Mouse (Mus musculus) MEL-GATA-1-ER (cell line): ENCODE data around the gene Lcn2.
A peak's percentile ranks its signal among the peaks of the same experiment; 100 is the strongest.

ENCODE experiments used
- DNase-seq: peaks from one replicate; pipeline ENCODE4 v3.0.0-alpha.2; 2012; ENCODE audit warnings: low read depth; ENCODE audit errors: extremely low read depth

The Lcn2 gene

DNA sequence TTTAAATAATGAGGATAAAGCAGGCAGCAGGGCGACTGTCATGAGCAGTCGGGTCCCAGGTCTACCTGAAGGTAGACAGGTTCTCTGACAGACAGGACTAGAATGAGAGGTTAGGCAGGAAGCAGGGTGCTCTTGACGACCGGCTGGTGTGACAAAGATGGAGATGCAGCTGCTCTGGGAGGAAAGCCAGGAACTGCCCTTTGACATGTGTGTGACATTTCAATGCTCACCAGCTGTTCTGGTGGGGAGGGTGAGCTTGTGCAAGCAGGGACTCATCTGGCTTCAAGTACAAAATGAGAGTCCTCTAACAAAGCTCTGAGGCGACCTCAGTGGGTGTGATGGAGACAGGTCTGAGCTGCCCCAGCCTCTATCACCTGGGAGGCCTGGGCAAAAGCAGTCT, 25.9 kb upstream of the Lcn2 start:
- DNase-seq, result no peak

DNA sequence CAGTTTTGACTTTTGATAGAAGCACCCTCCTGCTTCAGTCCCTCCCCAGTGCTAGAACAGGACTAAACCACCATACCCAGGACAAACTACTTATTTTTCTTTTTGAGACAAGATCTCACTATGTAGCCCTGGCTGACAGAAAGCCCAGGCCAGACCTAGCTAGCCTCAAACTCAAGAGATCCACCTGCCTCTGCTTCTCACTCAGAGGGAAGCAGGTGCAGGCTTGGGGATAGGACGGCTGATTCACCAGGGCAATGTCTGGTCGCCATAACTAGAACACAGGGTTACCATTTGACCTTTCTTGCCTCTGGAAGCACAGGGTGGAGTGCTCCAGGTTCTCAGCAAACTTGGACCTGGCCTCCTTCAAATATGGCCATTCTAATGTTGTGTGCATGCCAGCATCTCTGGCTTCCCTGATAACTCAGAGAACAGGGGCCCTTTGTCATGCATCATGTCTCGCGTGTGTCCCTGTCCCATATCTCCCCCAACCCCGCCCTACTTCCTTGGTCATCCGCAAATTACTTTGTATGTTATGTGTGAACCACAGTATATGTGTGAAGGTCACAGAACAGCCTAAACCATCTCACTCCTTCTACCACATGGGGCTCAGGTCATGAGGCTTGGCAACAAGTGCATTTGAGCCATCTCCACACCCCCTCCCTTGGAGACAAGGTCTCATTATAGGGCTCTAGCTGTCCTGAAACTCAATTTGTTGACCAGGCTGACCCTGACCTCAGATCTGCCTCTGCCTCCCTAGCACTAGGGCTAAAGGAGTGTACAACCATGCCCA, 24.9 kb upstream of the Lcn2 start:
- no peak for DNase-seq

DNA sequence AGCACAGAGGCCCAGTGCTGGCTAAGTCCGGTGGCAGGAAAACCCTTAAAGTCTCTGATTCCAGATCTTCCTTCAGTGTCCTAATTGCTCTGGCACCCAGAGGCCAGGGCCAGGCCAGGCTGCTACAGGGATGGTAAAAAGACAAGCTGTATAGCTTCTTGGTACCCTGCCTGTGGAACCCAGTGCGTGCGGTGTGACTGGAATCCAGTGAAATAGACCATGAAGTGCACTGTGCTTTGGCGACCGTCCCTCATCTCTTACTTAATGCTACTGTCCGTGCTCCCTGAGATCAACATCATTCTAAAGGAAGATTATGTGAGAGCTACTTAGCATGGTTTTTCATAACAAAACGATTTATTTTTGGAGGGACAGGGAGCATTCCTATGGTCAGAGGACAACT, 23.4 kb upstream of the Lcn2 start:
- DNase-seq, result no peak

DNA sequence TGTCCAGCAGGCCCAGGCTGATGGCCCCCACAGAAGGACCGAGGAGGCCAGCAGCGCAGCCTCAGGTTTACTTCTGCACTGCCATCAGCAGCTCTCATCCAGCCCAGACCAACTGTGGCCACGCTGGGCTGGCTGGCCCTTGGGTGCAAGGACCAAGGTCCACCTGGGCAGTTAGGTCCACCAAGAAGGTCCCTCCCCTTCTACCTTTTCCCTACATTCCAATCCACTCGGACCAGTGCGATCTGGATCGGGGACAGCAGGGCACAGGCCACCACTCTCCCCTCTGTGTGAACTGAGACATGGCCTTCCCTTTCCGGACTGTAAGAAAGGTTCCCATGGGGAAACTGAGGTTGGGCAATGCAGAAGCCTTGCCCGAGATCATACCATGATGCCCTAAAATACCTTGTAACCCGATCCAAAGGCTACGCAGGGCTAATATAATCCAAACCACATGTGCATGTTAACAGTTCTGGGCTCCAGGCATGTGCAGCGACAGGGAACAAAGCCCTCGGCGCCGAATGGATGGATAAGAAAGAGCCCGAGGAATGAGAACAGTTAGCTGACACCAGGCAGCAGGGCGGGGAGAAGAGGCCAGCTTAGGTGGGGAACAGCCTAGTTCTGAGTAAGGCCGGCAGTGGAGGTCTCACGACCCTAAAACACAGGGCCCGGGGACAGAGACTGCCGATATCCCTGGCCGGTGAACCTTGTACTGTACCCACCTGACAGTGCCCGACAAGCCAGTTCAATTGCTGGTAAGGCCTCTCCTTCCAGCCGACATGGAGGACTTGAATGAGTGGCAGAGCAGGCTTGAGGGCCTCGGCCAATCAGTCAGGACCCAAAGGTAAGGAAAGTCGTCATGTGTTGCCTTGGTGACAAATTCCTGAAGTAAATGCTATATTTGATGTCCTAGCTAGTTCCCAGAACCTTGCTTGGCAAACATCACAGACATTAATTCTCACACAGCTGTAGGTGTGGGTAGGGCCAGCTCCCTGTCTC, 20.7 kb upstream of the Lcn2 start:
- no peak for DNase-seq

DNA sequence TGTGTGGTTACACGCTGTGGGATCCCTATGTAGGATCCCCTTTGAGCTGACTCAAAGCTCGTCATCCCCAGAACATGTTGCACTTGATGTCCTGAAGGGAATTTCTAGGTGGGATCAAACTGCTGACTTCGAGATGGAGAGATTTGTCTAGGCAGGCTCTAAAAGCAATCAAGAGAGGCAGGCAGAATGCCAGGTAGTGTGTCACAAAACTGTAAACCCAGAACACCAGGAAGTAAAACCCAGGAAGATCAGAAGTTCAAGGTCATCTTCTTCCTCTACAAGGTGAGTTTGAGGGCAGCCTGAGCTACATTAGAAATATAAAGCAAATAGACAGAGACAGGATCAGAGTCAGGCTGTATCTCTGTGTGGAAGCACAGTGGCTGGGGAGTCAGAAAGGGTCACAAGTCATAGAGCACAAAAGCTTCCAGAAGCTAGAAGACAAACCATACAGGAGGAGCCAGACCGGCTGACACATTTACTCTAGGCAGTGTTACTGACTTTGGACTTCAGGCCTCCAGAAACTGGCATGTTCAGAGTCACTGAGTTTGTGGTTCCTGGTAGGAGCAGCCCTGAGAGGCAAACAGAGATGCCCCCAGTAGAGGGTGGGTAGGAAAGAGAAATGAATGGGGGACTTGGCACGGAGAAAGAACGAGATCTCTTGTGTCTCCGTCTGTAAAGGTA, 19.2 kb upstream of the Lcn2 start:
- no peak for DNase-seq

DNA sequence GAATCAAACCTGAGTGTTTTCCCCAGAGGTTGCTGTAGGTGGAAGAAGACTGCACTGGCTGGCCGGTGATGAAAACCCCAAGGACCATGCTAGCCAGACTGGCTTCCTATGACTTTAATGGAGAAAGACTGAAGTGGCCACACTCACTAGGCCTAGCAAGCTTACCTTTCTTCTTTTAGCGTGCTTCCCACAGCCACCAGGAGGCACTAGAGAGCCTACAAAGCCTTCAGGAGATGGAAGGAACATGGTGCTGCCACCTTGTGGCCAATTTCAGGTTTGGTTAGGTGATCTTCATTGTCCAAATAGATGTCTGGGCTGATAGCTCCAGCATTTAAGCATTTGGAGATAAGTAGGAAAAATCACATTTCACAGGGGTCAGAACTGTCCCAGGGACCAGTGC, 16.6 kb upstream of the Lcn2 start:
- peak; percentile 83 for DNase-seq

DNA sequence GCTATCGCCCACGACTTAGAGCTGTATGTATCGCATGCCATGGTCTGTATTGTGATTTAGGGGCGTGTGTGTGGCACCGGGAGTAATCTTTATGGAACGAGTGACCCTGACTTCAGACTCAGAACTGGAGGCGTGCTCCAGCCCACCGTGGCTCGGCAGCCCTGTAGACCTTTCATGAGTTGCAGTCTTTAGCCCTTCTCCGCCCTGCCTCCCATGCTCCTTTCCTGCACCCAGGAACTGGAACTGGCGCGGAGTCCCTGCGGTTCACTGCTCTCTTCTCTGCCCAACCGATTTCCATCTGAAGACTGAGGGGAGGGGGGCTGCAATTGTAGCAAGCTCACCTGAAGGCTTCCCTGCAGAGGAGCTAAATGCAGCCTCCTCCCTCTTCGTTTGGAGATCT, 8.6 kb upstream of the Lcn2 start:
- DNase-seq, result no peak

DNA sequence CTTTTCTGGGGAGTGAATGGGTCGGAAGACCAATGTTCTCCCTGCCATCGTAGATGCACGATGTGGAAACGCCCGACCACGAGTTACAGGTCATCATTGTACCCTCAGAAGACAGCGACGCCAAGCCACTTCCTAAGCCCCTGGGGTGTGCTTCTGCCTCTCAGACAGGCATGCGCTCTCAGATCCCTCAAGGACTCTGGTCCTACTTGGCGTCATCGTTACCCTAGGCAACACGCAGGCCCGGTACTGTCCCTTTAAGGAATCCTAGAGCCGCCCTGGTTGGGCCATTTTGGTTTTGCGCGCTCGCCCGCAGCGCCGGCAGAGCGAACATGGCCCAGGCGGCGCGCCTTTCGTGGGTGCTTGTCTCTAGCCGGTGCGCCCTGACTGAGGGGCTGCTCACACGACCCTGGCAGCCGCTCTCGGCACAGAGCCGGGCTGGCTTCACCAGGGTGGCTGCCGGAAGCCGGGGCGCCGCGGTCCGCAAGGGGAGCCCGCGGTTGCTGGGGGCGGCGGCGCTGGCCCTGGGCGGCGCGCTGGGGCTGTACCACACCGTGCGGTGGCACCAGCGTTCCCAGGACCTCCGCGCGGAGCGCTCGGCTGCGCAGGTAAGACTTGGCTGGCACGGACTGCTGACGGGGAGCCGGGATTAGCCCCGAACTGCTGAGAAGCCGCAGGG, 8.0 kb upstream of the Lcn2 start:
- DNase-seq, result peak; percentile 93

DNA sequence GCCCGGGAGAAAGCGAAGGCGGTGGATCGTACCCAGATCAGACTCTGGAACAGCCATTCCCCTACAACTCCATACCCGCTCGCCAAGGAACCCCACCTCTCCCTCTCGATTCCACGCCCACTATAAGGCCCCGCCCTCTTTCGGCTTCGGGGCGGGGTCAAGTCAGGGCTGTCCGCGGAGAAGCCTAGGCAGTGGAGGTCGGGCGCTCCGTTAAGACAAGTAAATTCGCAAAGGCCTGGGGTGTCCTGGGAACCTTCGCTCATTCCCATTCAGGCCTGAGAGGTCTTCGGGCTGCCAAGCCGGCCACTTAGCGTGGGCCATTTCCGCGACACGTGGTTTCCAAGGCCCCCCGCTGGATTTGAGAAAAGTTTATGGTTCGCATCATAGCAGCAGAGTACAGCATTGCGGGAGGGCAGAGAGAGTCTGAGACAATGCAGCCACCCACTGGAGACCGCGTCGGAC, 7.5 kb upstream of the Lcn2 start, which contains the start of gene Ptges2:
TSS of gene Ptges2 (plus strand) at position 413 of the 462 bp plus-strand sequence.
- peak; percentile 73 for DNase-seq

DNA sequence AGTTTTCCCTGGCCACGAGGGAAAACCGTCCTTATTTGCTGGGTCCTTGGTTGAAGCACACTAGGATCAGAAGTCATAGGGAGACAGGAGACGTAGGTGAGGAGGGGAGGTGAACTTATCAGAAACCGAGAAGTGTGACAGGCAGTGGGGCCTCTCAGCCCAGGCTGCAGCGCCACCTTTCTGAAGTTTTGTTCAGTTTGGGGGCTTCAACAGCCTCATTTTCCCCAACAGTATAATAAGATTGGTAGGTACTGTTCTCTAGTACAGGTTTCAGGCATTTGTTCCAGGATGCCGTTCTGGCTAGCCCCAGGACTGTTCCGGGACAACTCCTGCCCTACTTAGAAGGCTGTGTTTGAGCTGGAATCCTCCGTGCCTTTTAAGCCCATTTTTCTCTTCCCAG, 6.9 kb upstream of the Lcn2 start:
- DNase-seq, result peak; percentile 56

DNA sequence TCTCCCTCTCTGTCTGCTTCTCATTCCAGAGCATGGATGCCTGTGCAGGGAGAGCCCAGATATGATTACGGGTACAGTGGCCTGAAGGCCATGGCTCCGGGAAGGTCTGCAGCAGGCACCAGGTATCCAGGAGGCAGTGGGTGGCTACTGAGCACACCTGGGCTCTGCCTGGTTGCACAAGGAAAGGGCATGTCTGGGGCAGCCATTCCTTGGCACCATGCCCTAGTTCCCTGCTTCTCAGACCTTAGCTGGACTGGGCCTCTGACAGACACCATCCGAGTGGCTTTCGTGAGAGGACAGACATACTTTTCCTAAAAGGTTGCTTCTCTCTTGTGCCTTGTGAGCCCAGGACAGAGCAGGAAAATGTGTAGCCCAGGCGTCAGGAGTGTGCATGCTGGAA, 4.0 kb upstream of the Lcn2 start:
- no peak for DNase-seq

DNA sequence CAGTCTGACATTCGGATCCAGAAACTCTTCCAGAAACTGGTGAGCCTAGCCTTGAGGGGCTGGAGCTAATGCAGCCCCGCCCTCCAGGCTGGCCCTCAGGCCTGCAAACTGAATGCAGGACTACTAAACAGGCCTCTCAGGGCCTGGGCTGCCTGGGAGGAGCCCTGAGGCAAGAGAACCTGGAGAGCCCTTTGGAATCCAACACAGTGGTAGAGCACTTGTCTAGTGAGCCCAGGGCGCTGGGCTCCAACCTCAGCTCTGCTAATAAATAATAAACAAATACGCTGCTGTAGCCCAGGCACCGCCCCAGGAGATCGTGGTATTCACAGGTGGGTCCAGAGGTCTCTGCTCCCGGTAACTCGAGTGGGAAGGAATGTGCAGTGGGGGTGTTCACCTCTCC, 2.8 kb upstream of the Lcn2 start:
- DNase-seq, result no peak

DNA sequence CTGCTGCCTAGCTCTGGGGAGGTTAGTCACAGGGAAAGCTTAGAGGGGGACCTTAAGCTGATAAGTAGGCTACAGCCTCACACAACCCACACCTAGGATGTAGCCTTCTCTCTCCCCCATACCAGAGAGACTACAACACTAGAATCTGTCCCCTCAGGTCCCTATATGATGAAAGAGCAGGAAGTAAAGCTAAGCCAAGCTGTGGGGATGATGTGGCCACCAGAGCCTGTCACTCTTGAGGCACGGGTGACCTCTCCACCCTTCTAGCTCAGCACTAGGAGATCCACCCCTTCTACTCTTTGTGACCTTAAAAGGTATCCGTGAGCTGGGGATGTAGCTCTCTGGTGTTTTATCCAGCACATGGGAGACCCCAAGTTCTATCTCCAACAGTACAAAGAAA, 1.1 kb upstream of the Lcn2 start:
- DNase-seq, result no peak

DNA sequence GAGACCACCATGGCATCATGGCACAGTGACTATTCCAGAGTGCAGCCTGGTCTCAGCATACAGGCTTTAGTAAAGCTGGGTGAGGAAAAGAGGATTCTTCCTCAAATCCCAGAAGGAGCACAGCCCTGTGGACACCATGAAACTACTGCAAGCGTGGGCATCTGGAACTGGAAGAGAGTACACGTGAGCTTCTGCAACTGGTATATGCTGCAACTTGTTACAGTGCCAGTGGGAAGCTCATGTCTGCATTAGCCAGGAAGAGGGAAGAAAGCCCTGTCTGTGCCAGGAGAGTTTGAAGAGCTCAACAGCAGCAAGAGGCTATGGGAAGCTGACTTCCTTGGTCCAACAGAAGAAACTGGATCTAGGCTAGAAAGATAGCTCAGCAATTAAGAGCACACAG, 5.4 kb downstream of the Lcn2 start:
- DNase-seq, result no peak

DNA sequence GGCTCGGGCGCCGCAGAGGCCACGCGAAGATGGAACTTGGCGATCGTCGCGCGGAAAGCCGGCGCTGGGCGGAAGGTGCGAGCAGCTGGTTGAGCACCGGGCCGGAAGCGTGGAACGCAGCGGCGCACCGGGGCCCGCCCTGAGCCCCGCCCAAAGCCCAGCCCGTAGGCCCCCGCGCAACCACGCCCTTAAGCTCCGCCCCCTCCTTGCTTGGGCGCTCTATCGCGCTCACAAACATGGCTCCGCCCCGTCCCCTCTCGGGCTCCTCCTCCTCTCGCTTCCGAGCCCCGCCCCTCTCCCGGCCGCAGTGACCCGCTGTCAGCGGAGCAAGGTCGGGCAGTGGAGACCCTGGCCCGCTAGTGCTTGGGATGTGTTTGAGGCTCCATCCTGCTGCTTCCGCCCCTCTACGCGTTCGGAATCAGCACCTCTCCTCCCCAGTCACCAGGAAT, 6.3 kb downstream of the Lcn2 start, which contains the start of gene 1110008P14Rik:
TSS of gene 1110008P14Rik (minus strand) at position 164 of the 449 bp plus-strand sequence.
- peak; percentile 66 for DNase-seq

DNA sequence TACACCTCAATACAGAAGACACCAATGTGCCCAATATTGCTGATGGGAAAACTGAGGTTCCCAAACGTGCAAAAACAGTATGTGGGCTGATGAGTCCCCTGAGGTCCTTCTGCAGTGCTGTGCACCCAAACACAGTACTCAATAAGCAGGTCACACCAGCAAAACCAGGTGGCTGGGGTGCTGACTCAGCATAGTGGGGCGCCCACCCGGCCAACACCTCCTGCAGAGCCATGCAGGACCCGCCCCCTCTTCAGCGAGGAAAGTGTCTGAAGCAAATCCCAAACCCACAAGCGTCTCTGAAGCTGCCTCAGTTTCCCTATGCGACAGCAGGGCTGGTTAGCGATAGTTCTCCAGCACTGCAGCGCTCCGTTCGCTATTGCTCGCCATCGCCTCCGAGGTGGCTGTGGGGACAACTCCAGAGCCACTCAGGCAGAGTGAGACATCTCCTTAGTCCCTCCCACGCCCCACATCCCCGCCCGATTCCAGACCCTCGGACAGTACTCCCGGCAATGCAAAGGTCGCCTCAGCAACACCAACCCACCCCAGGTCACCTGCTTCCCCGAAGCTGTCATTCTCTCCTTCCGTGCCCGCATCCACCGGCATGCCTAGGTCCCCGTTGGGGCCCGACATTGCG, 6.8 kb downstream of the Lcn2 start:
- DNase-seq, result no peak

DNA sequence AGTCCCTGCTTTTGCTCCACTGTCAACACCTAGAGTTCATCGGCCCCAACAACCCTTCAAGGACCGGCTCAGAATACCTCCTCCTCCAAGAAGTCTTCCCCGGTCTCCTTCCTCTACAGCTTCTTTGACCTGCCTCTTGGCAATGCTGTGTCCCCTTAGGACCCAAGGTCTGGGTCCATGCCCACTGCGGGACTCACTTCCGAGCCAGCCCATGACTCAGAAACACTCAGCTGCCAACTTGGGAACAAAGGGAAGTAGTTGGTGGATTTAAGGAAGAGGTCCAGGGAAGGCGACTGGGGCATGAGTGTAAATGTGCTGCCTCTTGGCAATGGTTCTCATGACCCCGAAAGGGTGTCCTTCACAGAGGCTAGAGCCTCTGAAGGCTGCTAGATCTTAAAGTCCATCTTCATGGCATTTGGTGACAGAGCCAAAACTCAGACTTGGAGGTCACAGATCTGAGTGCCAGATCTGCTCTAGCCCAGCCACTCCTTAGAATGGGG, 8.0 kb downstream of the Lcn2 start:
- DNase-seq, result no peak

DNA sequence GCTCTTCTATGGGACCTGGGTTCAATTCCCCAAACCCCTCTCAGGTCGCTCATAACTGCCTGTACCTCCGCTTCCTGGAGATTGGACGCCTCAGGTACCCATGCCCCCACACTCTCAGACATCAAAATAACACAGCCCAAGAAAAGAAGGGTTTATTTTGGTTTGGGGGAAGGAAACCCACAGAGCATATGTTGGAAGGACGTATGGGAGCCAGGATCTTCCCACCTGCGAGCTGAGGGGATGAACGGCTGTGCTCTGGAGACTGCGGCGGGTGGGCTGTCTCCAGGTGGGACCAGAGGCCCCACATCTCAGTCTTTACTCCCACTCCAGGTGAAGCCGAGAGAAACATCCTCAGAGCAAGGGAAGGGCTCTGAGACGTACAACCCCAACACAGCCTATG, 11.1 kb downstream of the Lcn2 start:
- no peak for DNase-seq

DNA sequence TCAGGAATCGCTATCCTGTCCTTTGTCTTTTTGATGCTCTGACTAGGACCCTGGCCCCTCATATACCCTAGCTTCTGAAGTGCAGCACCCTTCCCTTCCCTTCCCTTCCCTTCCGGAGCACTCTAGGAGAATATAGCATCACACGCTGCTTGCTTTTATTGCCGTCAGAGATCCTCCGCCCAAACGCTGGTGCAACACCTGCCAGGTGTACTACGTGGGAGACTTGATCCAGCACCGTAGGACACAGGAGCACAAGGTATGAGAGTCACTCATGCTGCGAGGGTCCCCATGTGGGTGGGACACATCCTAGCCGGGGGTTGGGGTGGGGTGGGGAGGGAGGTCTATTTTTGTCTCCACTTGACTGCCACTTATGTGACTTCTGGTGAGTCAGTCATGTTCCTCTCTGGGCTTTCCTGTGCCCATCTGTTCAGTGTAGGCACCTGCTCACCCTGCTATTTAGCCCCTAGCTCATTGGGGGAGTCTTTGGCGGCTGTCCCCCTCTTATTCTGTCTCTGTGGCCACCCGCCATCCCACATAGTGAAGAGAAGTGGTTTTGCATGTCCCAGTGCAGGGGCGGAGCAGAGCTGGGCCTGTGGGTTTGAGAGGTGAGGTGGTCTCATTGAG, 12.6 kb downstream of the Lcn2 start:
- DNase-seq, result no peak

DNA sequence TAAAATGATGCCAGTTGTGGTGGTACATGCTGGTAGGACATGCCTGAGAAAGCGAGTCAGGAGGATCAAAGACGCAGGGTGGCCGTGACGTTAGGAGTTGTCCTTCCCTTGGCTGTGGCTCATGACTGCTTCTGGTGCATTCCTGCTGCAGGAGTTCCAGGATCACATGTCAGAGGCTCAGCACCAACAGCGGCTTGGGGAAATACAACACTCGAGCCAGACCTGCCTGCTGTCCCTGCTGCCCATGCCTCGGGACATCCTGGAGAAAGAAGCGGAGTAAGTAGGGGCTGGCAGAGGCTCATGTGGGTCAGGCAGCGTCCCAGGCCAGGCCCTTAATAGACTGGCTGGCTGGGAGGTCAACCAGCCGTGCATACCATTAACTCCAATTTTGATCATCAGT, 13.9 kb downstream of the Lcn2 start:
- no peak for DNase-seq
